Mouse (Mus musculus) mature B cell (primary cell): ENCODE measurements around the gene Svopl.

Source experiments
- in situ Hi-C: fragments of 300-500 bp; cut with MboI; formaldehyde crosslinking; loops from 2 replicates; pipeline ENCODE4 v1.14.3; 2019

Gene Svopl

GRCm38 (mm10) chr6:38046838-38047237 lies at the start of gene Svopl:
Gene Svopl (minus strand): TSS chr6:38046996.
- in situ Hi-C loops, result no loop called here

DNA sequence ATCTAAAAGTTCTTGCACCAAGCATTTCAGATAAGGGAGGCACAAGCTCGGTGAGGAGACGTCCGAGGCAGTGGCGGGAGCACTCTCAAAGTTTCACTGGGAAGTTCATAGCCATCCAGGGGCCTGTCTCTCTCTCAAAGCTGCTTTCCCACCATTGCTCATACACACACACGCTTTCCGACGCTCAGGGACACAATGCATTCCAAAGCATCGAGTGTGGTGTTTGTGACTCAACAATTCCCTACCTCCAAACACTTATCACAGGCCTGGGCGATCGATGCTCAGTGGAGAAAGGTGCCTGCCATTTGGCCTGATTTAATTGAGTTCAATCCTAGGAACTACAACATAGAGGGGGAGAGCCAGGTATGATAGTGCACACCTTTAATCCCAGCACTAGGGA lies 47.9 kb upstream of the Svopl start:
- in situ Hi-C loops, result no loop called here

- in situ Hi-C loops, result no loop called here
These were observed 45.7 kb upstream of the Svopl start for GRCm38 (mm10) chr6:38092539-38092938.

- in situ Hi-C loops, result no loop called here
These were observed 40.6 kb upstream of the Svopl start for GRCm38 (mm10) chr6:38087242-38088026.

DNA sequence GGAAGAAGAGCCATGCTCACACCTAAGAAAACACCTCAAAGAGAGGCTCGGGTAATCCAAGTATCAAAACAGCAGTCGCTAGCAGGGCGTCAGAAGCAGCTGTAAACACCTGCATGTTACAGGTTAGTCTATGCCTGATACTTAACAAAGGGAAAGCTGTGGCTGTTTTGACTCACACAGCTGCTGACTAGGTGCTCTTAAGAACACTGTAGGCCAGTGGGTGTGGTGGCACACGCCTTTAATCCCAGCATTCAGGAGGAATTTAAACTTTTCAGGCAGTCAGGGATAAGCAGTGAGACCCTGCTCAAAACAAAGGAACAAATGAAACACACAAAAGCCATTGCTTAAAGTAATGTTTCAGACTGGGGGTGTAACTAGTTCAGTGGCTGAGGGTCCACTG lies 36.4 kb upstream of the Svopl start:
- in situ Hi-C loops, result no loop called here

DNA sequence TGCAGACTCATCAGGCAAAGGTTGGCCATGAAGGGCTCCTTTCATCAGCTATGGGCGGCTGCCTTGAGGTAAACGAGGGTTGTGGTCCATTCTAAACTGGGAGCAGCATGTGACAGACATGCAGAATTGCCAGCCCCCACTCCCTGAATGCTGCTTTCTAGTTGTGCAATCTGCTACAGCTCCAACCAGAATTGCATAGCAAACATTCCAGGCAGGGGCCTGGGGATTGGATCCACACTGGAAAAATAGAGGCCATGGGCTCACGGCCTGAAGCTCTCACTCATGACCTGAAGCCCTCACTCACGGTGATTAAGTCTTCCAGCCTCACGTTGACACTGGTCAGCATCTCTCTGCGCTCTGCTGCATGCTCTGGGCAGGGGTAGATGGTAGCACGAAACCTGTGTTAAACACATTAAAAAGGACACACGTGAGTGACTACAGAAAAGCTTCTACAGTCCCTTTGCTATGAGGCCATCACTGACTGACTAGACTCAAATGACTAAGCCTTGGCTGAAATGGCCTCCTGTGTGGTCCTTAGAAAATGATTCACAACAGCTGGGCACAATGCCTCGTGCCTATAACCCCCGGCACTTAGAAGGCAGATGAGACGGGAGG lies 35.0 kb upstream of the Svopl start:
- in situ Hi-C loops, result no loop called here

- in situ Hi-C loops, result no loop called here
These were observed 33.6 kb upstream of the Svopl start for GRCm38 (mm10) chr6:38080364-38080763.

GRCm38 (mm10) chr6:38073592-38073991 lies 26.8 kb upstream of the Svopl start:
- in situ Hi-C loops, result loop anchor here (10.0 to 25.0 kb wide), 2 partner anchors 489 to 611 kb away; no protein-coding TSS in a partner anchor

GRCm38 (mm10) chr6:38072137-38072796 lies 25.5 kb upstream of the Svopl start:
- in situ Hi-C loops, result loop anchor here (10.0 to 25.0 kb wide), 2 partner anchors 487 to 610 kb away; no protein-coding TSS in a partner anchor

DNA sequence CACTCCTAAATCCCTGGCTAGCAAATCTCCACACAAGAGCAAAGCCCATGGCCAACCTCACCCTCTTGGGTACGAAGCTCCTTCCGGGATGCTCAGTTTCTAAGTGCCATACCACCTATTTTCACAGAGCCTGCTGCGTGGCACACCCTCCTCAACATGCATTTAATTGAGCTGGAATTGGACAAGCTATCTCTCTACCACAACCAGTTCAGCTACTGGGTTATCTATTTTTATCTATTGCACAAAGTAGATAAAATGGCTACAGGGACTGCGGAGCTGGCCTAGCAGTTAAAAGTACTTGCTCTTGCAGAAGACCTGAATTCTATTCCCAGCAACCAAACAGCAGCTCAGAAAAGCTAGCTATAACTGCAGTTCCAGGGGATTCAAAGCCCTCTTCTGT lies 24.5 kb upstream of the Svopl start:
- in situ Hi-C loops, result loop anchor here (10.0 to 25.0 kb wide), 2 partner anchors 486 to 609 kb away; no protein-coding TSS in a partner anchor

DNA sequence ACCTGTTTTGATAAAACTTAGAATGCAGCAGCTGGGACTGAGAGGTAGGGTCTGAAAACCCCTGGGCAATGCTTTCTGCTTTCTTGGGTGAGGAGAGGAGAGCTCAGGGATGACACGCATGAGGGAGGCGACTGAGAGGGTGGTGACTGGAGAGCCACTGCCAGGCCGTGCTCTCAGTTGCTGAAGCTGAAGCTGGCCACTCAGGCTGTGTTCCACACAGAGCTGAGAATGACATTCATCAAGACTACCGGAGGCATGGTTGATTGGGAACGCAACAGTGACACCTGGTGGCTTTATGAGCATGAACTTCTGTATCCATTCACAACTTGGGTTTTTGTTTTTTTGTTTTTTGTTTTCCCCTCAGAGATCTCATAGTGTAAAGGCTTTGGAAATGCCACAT lies 19.4 kb upstream of the Svopl start:
- in situ Hi-C loops, result loop anchor here (25.0 kb wide), 1 partner anchor 604 kb away; no protein-coding TSS in a partner anchor

DNA sequence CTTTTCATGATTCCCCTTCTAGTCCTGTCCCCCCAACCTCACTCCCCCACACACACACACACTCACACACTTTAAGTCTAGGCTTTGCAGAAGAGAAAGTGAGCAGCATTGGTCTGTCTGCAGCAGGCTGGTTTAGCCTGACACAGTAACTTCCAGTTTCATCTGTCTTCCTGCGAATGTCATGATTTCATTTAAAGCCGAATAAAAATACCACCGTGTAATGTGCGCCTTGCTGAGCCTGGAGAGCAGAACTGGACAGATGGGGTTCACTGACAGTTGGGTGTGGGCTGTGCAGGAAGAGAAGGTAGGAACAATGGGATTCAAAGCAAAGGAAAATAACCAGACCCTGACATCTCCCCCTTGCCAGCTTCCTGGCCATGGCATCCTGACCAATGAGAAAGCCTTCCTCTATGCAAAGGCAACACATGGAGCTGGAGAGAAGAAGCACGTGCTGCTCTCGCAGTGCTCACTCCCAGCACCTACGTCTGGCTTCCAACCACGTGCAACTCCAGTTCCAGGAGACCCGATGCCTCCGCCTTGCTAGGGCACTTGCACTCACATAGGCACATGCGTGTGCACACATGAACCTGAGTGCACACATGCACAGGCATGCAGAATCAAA lies 18.8 kb upstream of the Svopl start:
- in situ Hi-C loops, result loop anchor here (25.0 kb wide), 1 partner anchor 603 kb away; no protein-coding TSS in a partner anchor

GRCm38 (mm10) chr6:38065122-38065500 lies 18.3 kb upstream of the Svopl start:
- in situ Hi-C loops, result loop anchor here (25.0 kb wide), 1 partner anchor 603 kb away; no protein-coding TSS in a partner anchor

GRCm38 (mm10) chr6:38064621-38065020 lies 17.8 kb upstream of the Svopl start:
- in situ Hi-C loops, result loop anchor here (25.0 kb wide), 1 partner anchor 602 kb away; no protein-coding TSS in a partner anchor

DNA sequence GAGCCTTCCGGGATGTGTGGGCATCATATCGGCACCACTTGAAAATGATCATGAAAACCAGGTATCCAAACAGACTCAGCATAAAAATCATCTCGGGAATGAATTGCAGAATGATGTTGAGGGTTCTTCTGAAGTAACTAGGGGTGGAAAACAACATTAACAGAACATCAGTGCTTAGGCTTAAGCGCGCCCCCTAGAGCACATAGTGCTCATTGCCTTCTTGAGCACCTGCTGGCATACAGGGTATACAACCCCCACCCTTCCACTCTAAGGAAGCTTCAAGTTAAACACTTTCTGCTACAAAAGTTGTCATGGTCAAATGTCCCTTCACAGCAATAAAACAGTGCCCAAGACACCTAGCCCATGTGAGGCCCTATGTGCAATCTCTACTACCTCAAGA lies 12.0 kb upstream of the Svopl start:
- in situ Hi-C loops, result loop anchor here (25.0 kb wide), 1 partner anchor 597 kb away; no protein-coding TSS in a partner anchor

GRCm38 (mm10) chr6:38055471-38056330 lies 8.9 kb upstream of the Svopl start:
- in situ Hi-C loops, result loop anchor here (25.0 kb wide), 1 partner anchor 593 kb away; no protein-coding TSS in a partner anchor

GRCm38 (mm10) chr6:38049601-38050000 lies 2.8 kb upstream of the Svopl start:
- in situ Hi-C loops, result no loop called here

DNA sequence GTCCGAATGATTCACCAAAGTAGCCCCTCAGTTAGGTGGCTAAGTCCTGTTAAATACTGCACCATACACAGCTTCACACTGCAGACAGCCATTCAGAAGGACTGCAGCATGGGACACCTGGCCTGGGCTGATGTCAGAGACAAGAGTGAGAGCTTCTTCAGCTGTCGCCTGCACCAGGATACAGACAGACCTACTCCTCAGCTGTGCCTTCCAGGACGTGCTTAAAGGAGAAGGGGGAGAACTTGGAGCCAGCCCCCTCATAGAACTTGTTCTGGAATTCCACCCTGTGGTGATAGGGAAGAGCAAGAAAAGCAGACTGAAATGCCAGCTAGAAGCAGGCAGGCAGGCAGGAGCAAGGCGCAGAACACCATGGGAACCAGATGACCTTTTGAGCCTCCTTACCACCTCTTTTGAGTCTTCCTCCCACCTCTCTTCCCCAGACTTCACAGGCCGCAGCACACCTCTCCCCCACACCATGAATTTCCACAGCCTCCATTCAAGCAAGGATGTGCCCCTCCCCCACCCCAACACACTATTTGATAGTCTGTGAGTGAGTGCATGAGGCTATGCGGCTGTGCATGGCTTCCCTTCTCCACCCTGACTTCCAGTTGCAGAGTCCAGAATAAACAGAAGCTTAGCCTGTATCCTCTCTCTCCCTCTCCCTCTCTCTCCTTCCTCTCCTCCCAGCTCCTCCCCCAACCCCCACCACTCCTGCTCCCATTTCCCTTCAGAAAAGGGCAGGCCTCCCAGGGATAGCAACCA lies 2.2 kb upstream of the Svopl start:
- in situ Hi-C loops, result no loop called here

- in situ Hi-C loops, result no loop called here
These were observed 1.2 kb upstream of the Svopl start for GRCm38 (mm10) chr6:38048003-38048402.
